Mouse (Mus musculus): ENCODE results near the gene Dcp1b. TPM values are rescaled to one million over a fixed set of nuclear protein-coding genes. Genes with fewer than 3 reads are reported as not detected.
A peak's percentile ranks its signal among the peaks of the same experiment; 100 is the strongest.

The Dcp1b gene
- polyA plus RNA-seq (2015; fragmentation: Nextera tagmentation; extraction: Ambion mirVana), result 7.3 and 8.3 TPM in 2 replicates

DNA sequence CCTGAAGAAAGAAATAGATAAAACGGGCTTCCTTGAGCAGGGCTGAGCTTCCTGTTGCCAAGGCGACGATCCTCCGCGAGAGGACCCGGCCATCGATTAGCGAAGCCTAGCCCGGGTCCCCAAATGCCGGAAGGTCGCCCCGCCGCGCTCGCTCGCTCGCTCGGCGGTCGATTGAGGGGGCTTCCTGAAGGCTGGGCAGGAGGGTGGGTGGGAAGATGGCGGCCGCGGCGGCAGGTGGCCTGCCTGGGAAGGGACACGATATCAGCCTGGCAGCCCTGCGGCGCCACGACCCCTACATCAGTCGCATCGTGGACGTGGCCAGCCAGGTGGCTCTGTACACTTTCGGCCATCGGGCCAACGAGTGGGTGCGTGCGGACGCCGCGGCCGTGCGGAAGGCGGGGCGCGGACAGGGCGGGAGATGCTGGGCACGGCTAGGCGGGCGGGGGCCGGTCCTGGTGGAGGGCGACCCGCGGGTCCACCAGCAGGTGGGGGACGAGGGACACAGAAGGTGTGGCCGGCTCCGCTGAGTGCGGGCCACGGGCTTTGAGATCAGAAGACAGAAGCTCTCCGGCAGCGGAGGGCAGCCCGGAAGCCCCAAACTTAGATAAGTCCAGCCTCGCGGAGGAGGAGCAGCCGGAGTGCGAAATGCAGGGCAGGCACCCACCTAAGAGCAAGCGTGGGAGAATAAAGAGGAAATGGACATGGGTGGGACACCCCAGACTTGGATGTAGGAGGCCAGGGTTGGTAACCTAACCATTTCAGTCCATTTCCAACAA is at the start of gene Dcp1b:
Gene Dcp1b (plus strand): TSS at position 176 of the 776 bp plus-strand sequence.
- ATAC-seq (replicated peaks; ENCODE audit: low FRiP score), result peak; percentile 99
- H3K36me3 ChIP-seq, result no peaks in the 10 kb centered on the region
- H3K4me2 ChIP-seq, result peak within 1 kb of the TSS; percentile 65
- no peaks in the 10 kb centered on the region for H3K27me3 ChIP-seq
- under 1% methylated on average over 63 of the region's 65 CpGs for WGBS
- H3K4me3 ChIP-seq (replicated peaks), result peak within 1 kb of the TSS; percentile 79
- peak within 1 kb of the TSS; percentile 69 for H3K9ac ChIP-seq
- no peaks in the 10 kb centered on the region for H3K9me3 ChIP-seq (replicated peaks)
- H3K4me1 ChIP-seq, result peaks cover 11% of the 10 kb centered on the region
- H3K27ac ChIP-seq, result peak within 1 kb of the TSS; percentile 91

DNA sequence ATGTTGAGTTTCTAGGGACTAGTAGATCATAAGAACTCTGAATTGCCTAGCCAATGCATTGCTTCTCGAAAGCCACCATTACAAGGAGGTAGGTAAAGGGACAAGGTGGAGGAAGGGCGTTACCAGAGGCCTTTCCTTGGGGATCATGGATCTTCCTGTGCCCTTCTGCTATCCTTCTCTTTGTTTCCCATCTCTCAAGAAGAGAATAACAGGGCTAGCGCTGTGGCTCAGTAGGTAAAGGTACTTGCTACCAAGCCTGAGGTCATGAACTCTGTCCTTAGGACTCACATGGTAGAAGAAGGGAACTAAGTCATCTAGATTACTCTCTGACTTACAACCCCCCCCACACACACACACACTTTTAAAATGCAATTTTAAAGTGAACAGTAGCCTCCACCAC is 48.1 kb upstream of the Dcp1b start:
- Histone ChIP-seq H3K36me3 (no peaks in the 10 kb centered on the region), H3K9me3 (replicated peaks) (no peaks in the 10 kb centered on the region), H3K9ac (no peak overlapping the region), H3K4me2 (no peak overlapping the region), H3K27ac (no peak overlapping the region), H3K4me3 (replicated peaks) (no peak overlapping the region), H3K4me1 (no peaks in the 10 kb centered on the region), H3K27me3 (no peaks in the 10 kb centered on the region)
- no peak for ATAC-seq (replicated peaks; ENCODE audit: low FRiP score)
- WGBS, result 86% methylated on average over 3 of the region's 3 CpGs

DNA sequence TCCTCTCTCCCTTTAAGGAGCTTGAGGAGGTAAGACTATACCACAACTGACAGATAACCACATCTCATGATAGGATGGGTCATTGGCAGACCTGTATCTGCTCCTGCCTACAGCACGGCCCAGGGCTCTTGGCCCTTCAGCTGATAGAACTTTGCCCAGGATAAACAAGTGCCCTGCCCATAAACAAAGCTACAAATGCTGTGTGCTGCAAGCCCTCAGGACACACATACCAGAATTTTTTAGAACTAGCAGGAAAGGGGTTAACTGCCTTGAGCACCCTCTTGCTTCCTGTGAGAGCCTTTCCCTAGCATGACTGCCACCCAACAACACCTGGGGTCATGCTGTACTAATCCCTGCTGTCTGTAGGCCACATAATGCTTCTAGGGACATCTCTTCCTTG is 47.0 kb upstream of the Dcp1b start:
- Histone ChIP-seq H3K9ac (no peak overlapping the region), H3K36me3 (no peaks in the 10 kb centered on the region), H3K27ac (no peak overlapping the region), H3K4me3 (replicated peaks) (no peak overlapping the region), H3K27me3 (no peaks in the 10 kb centered on the region), H3K4me1 (no peaks in the 10 kb centered on the region), H3K9me3 (replicated peaks) (no peaks in the 10 kb centered on the region), H3K4me2 (no peak overlapping the region)
- no peak for ATAC-seq (replicated peaks; ENCODE audit: low FRiP score)
- 86% methylated on average over 1 of the region's 1 CpGs for WGBS

DNA sequence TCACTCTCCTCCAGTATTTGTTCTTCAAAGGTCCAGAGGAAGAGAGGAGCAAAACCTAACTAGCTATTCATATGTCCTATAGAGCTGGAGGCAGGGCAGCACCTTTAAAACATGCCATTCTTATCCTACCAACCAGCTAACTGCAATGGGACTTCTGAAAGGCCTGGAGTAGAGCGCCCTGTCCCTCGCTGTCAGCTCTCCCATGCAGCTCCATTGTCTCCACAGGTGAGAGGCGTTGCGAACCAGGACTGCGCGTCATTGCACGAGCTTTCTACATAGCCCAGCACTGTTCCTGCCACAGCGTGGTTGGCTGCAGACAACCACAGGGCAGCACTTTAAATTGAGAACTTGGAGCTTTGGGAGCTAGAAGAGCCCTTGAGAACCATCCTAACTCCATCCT is 46.5 kb upstream of the Dcp1b start:
- Histone ChIP-seq H3K27ac (no peak overlapping the region), H3K9ac (no peak overlapping the region), H3K4me1 (no peaks in the 10 kb centered on the region), H3K4me3 (replicated peaks) (no peak overlapping the region), H3K27me3 (no peaks in the 10 kb centered on the region), H3K9me3 (replicated peaks) (no peaks in the 10 kb centered on the region), H3K4me2 (no peak overlapping the region), H3K36me3 (no peaks in the 10 kb centered on the region)
- 84% methylated on average over 8 of the region's 8 CpGs for WGBS
- no peak for ATAC-seq (replicated peaks; ENCODE audit: low FRiP score)

DNA sequence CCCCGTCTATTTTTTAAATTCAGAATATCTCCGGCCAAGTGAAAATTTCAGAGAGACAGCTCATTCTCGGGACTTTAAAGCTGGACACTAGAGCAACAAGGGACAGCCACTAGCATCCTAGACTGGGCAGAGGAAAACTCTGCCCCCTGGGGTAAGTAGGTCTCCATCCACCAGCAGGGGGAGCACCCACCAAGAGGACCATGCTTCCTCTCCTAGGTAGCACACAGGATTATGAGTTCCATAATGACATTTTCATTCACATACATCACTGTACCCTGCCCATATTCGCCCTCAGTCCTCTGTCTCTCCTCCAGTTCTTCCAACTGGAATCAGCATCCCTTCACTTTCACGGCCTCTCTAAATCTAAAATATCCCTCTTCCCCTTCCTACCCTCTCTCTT is 45.4 kb upstream of the Dcp1b start:
- WGBS, result 85% methylated on average over 5 of the region's 5 CpGs
- Histone ChIP-seq H3K27me3 (no peaks in the 10 kb centered on the region), H3K9ac (no peak overlapping the region)

DNA sequence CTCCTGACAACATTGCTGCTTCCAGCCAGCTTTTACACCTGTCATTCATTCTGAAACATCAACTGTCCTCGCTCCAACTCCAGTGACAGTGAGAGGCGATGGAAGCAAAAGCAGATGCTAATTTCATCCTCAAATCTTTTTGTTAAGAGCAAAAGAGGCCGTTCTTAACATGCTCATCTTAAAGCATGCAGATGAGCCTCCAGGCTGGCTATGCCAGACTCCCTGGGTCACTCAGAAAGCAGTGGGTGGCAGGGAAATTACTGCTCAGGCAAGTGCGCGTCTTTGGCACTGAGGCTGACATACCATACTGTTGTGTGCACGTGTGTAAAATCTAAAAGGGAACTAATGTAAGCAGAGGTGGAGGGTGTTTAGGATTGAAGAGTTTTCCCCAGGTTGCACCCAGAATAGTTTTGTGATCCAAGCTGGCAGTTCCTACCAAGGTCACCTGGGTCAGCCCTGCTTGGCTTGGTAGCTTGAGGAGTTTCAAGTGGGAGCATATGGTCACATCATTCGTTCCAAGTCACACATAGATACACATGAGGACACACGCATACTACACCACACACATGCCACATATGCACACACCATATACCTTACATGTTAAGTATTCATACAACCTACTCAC is 42.8 kb upstream of the Dcp1b start:
- ATAC-seq (replicated peaks; ENCODE audit: low FRiP score), result no peak
- no peak overlapping the region for H3K9ac ChIP-seq
- no peaks in the 10 kb centered on the region for H3K36me3 ChIP-seq
- 83% methylated on average over 8 of the region's 8 CpGs for WGBS
- no peak overlapping the region for H3K27ac ChIP-seq
- H3K9me3 ChIP-seq (replicated peaks), result no peaks in the 10 kb centered on the region
- H3K27me3 ChIP-seq, result no peaks in the 10 kb centered on the region
- no peak overlapping the region for H3K4me2 ChIP-seq
- H3K4me3 ChIP-seq (replicated peaks), result no peak overlapping the region
- no peaks in the 10 kb centered on the region for H3K4me1 ChIP-seq

More for the DNA sequence above, 45.4 kb upstream of the Dcp1b start:
- no peak overlapping the region for H3K4me2 ChIP-seq
- no peaks in the 10 kb centered on the region for H3K36me3 ChIP-seq
- ATAC-seq (replicated peaks; ENCODE audit: low FRiP score), result no peak
- H3K4me1 ChIP-seq, result no peaks in the 10 kb centered on the region
- H3K9me3 ChIP-seq (replicated peaks), result no peaks in the 10 kb centered on the region
- no peak overlapping the region for H3K27ac ChIP-seq
- no peak overlapping the region for H3K4me3 ChIP-seq (replicated peaks)

DNA sequence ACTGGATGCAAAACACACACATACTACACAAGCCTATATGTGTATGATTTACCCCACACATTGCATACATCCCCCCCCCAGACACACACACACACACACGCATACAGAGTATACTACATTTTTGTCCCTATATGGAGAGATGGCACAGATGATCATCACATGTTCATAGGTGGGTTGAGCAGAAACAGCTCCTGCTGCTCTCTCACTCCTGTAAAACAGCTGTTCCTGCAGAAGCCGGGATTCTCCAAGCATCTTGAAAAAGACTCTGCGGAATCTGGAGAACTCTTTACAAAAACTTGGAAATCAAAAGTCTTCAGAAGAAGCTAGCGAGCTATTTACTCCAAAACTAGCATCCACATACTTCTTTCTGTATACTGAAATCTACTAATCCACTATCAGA is 42.2 kb upstream of the Dcp1b start:
- WGBS, result 91% methylated on average over 4 of the region's 4 CpGs
- H3K36me3 ChIP-seq, result no peaks in the 10 kb centered on the region
- H3K9ac ChIP-seq, result no peak overlapping the region
- no peak overlapping the region for H3K4me3 ChIP-seq (replicated peaks)
- no peaks in the 10 kb centered on the region for H3K4me1 ChIP-seq
- no peak for ATAC-seq (replicated peaks; ENCODE audit: low FRiP score)
- H3K27me3 ChIP-seq, result no peaks in the 10 kb centered on the region
- H3K27ac ChIP-seq, result no peak overlapping the region
- no peak overlapping the region for H3K4me2 ChIP-seq
- no peaks in the 10 kb centered on the region for H3K9me3 ChIP-seq (replicated peaks)

DNA sequence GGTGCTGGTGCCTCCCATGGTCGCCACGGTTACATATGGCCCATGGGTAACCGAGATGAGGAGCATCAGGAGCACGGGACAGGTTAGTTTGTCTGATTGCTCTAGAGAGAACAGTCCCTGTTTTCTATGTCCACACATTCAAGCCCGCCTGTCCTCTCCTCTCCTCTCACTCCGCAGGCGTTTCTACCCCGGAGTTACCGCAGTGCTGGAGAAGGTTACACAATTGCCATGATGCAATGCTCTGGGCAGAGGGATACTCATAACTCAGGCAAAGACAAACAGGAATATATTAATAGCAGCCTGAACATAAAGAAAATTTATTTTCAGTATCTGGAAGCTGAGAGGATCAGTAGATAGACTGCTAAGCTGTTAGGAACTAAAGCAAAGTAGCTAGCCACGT is 37.3 kb upstream of the Dcp1b start:
- ATAC-seq (replicated peaks; ENCODE audit: low FRiP score), result no peak
- no peak overlapping the region for H3K4me3 ChIP-seq (replicated peaks)
- H3K27ac ChIP-seq, result no peak overlapping the region
- 69% methylated on average over 10 of the region's 10 CpGs for WGBS
- H3K4me1 ChIP-seq, result no peaks in the 10 kb centered on the region
- no peaks in the 10 kb centered on the region for H3K36me3 ChIP-seq
- H3K27me3 ChIP-seq, result no peaks in the 10 kb centered on the region
- H3K9me3 ChIP-seq (replicated peaks), result no peaks in the 10 kb centered on the region
- no peak overlapping the region for H3K9ac ChIP-seq
- H3K4me2 ChIP-seq, result no peak overlapping the region

DNA sequence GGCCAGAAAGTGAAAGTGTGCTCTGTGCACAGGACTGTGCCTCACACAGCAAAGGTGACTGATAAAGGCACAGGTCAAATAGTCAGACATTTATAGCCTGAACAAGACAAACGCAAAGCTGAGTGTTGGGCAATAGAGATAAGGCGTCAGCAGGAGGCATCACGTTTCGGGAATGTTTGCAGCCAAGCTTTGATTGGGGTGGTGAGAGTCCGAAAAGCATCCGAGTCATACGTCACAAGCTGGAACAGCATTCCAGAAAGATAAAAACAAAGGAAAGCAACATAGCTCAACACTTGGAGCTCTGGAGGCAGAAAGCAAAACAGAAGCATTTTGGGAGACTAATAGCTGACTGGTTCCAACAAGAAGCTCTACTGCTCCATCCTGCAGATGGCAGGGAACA is 35.5 kb upstream of the Dcp1b start:
- ATAC-seq (replicated peaks; ENCODE audit: low FRiP score), result no peak
- Histone ChIP-seq H3K4me1 (no peaks in the 10 kb centered on the region), H3K27ac (no peak overlapping the region), H3K36me3 (no peaks in the 10 kb centered on the region), H3K9me3 (replicated peaks) (no peaks in the 10 kb centered on the region), H3K4me2 (no peak overlapping the region), H3K4me3 (replicated peaks) (no peak overlapping the region), H3K9ac (no peak overlapping the region), H3K27me3 (no peaks in the 10 kb centered on the region)
- 42% methylated on average over 7 of the region's 7 CpGs for WGBS

DNA sequence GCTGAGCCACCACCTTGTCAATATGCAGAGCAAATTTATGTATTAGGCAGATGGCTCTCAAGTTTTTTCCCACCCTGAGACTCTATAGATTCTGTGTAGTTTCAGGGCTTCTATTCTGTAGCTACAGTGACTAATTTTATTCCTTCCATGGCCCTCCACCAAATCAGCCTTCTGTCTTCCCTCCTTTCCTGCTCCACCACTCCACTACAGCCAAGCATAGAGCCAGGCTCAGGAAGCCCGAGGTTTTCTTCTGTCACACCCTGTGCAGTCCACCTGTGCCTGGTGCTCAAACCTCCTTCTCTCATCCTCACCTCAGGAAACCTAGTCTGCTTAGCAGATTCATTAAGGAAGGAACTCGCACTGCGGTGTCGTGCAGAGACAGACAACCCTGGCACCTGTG is 29.9 kb upstream of the Dcp1b start:
- H3K9me3 ChIP-seq (replicated peaks), result no peaks in the 10 kb centered on the region
- WGBS, result 37% methylated on average over 4 of the region's 4 CpGs
- no peak for ATAC-seq (replicated peaks; ENCODE audit: low FRiP score)

DNA sequence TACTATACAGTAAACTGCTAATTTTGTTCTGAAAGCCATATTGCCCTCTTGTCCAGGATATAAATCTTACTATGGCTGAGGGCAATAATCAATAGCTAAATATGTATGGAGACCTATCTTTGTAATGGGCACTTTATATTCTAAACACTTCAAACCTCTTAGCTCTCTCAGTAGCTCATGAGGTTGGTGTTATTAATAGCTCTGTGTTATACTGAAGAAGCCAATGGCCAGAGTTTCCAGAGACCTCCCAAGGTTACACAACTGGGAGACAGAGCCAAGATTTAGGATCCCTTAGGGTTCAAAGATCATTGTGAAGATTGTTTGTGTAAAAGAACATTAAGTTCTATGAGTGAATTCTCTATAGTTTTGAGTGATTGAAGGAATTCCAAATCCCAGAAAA is 9.4 kb upstream of the Dcp1b start:
- H3K36me3 ChIP-seq, result no peaks in the 10 kb centered on the region
- ATAC-seq (replicated peaks; ENCODE audit: low FRiP score), result no peak
- no peaks in the 10 kb centered on the region for H3K27me3 ChIP-seq
- H3K4me2 ChIP-seq, result no peak overlapping the region
- H3K4me3 ChIP-seq (replicated peaks), result no peak overlapping the region
- no peak overlapping the region for H3K9ac ChIP-seq
- H3K9me3 ChIP-seq (replicated peaks), result no peaks in the 10 kb centered on the region
- no peaks in the 10 kb centered on the region for H3K4me1 ChIP-seq
- no peak overlapping the region for H3K27ac ChIP-seq

More for the DNA sequence above, 29.9 kb upstream of the Dcp1b start:
- no peaks in the 10 kb centered on the region for H3K27me3 ChIP-seq
- H3K4me3 ChIP-seq (replicated peaks), result no peak overlapping the region
- H3K27ac ChIP-seq, result no peak overlapping the region
- H3K4me1 ChIP-seq, result no peaks in the 10 kb centered on the region
- H3K36me3 ChIP-seq, result no peaks in the 10 kb centered on the region
- no peak overlapping the region for H3K4me2 ChIP-seq
- no peak overlapping the region for H3K9ac ChIP-seq

DNA sequence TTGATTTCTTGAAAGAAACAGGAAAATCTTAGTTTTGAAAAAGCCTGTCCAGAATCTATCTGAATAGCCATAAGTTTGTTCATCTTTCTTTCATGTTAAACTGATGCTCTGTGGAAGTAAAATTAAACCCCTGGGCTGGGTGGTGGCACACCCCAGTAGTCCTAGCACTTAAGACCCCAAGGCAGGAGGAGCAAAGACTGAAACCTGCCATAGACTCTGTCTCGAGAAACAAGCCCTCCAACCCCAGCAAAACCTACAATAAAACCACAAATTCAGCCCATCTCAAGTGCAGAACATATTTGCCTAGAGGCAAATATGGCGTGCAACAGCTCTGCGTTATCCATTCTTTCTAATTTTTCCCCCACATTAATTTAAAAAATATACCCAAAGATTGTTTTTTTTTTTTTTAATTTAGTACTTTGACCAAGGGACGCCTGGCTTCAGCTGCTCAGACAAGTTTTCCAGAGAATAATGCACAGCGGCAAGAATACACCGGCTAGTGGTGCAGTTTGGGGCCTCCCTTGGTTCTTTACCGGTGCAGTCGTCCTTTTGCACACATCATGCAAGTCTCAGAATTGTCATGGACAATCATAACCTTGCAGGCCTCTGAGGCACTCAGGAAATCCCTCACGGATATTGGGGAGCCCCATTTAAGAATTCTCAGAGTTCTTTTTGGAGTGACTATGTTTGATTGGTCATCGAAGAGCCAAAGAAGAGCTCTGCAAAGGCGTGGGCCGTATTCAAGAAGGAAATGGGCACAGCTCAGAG is 562 bp upstream of the Dcp1b start:
- ATAC-seq (replicated peaks; ENCODE audit: low FRiP score), result peak; percentile 16; the same call in 1 of the 2 replicates
- Histone ChIP-seq H3K27me3 (no peaks in the 10 kb centered on the region), H3K4me3 (replicated peaks) (peak overlapping the region; percentile 79), H3K9ac (no peak overlapping the region), H3K36me3 (no peaks in the 10 kb centered on the region), H3K27ac (no peak overlapping the region), H3K4me1 (peaks cover 11% of the 10 kb centered on the region), H3K9me3 (replicated peaks) (no peaks in the 10 kb centered on the region), H3K4me2 (peak overlapping the region; percentile 65)
- WGBS, result 54% methylated on average over 12 of the region's 12 CpGs

Data from kidney, embryonic 15.5 days (tissue).